ENCODE assay signal across 13 mouse cellular contexts in the genomic region with DNA sequence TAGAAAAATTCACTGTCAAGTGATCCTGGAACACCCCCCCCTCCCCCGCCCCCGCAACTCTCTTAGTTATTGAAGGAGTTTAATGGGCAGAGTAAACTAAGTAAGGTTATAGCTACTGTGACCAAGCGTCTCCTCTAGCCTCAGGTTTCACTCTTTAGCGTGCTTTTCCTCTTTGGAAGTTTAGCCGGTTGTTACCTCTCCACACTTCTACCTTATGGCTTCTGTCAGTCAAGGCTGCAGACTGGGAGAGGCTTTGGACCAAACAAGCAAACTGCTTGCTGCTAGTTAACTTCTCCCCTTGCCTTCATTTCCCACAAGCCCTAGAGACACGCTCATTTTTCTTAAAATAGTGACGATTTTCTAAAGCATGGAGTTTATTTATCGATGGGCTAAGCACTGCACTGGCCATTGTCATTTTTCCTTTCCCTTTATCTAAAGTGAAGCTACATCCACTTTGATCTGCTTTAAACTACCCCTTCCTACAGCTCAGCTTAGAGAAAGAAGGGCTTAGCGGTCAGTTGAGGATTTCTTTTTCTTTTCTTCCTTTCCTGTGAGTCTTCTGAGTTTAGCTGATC.
"Had no signal": no experiment of that assay in that cellular context is flagged by ENCODE, and none has a peak within 500 bp of the region (broad histone marks: within the 10 kb centered on the region; RNA-seq: fewer than 3 reads in every experiment).

No protein-coding gene starts in this region.

- H3K4me3 ChIP-seq: kidney, embryonic 15.5 days; liver, embryonic 15.5 days; midbrain, embryonic 10.5 days; midbrain, embryonic 15.5 days; neural tube, embryonic 13.5 days had no signal

- H3K27ac ChIP-seq: kidney, embryonic 15.5 days; liver, embryonic 15.5 days; midbrain, embryonic 10.5 days; midbrain, embryonic 15.5 days; neural tube, embryonic 13.5 days had no signal

- H3K9ac ChIP-seq: kidney, embryonic 15.5 days; liver, embryonic 15.5 days; midbrain, embryonic 15.5 days; neural tube, embryonic 13.5 days had no signal

- DNase-seq: kidney, adult 2 months; kidney, postnatal 14 days; lung, adult 2 months; lung, postnatal 4 days; right cerebral cortex, postnatal 25 days; thymus, postnatal 36 days had no signal

- H3K9me3 ChIP-seq: kidney, embryonic 15.5 days; liver, embryonic 15.5 days; midbrain, embryonic 10.5 days; midbrain, embryonic 15.5 days; neural tube, embryonic 13.5 days had no signal

- H3K36me3 ChIP-seq: kidney, embryonic 15.5 days; liver, embryonic 15.5 days; midbrain, embryonic 10.5 days; midbrain, embryonic 15.5 days; neural tube, embryonic 13.5 days had no signal

- ATAC-seq: lung, postnatal 0 days; midbrain, embryonic 15.5 days had no signal

- H3K4me2 ChIP-seq: kidney, embryonic 15.5 days; liver, embryonic 11.5 days; liver, embryonic 15.5 days; midbrain, embryonic 15.5 days; neural tube, embryonic 13.5 days had no signal
